Comparison of ENCODE assay signal across 9 mouse cellular contexts in genomic region chr5:107866127-107867126, GRCm38 (mm10). TPM values are rescaled to one million over a fixed set of nuclear protein-coding genes. Genes with fewer than 3 reads are reported as not detected.
DNase-seq lines count a peak whose midpoint lies in the region; ATAC-seq and TF ChIP-seq lines count a peak whose summit lies in the region.
"Had no signal": no experiment of that assay in that cellular context is flagged by ENCODE, and none has a peak within 500 bp of the region (broad histone marks: within the 10 kb centered on the region; RNA-seq: fewer than 3 reads in every experiment).

No protein-coding gene starts in this region.

- no peak overlapping the region for H3K9ac ChIP-seq in kidney, embryonic 16.5 days (replicated peaks; ENCODE audit: low read length)
- no peak overlapping the region for H3K9ac ChIP-seq in heart, embryonic 12.5 days
- H3K9ac ChIP-seq: embryonic facial prominence, embryonic 15.5 days had no signal

- H3K27me3 ChIP-seq in kidney, embryonic 16.5 days (ENCODE audit: insufficient read depth, low read length) = no peaks in the 10 kb centered on the region
- H3K27me3 ChIP-seq in heart, embryonic 12.5 days (replicated peaks) = no peaks in the 10 kb centered on the region
- H3K27me3 ChIP-seq: embryonic facial prominence, embryonic 15.5 days had no signal

- no peak for TF ChIP-seq CTCF in bone marrow macrophage, adult 2 months (IDR thresholded peaks at IDR 0.05; ENCODE audit: low read depth, low read length)

- no peak for DNase-seq in kidney, postnatal 10 days
- no peak for DNase-seq in left cerebral cortex, adult 18-20 months (ENCODE audit: low spot score in 2 of 2)
- DNase-seq in embryo, embryonic 10 days (ENCODE audit: low spot score) = no peak

- H3K4me2 ChIP-seq in kidney, embryonic 16.5 days (replicated peaks; ENCODE audit: low read depth, low read length) = peak overlapping the region; percentile 15; the same call in 1 of the 2 replicates
- H3K4me2 ChIP-seq in heart, embryonic 12.5 days = peak overlapping the region; percentile 47
- H3K4me2 ChIP-seq: embryonic facial prominence, embryonic 15.5 days had no signal

- WGBS in kidney, embryonic 16.5 days = 65% methylated on average over 2 of the region's 2 CpGs
- WGBS in heart, embryonic 12.5 days = 11% methylated on average over 2 of the region's 2 CpGs
- 32% methylated on average over 2 of the region's 2 CpGs for WGBS in macrophage (ENCODE audit: missing documents)

- peaks cover 16% of the 10 kb centered on the region for H3K4me1 ChIP-seq in kidney, embryonic 16.5 days (ENCODE audit: insufficient read depth, low read length)
- peaks cover 27% of the 10 kb centered on the region for H3K4me1 ChIP-seq in bone marrow macrophage, adult 2 months (ENCODE audit: control insufficient read depth, insufficient read depth, low read length)
- peaks cover 31% of the 10 kb centered on the region for H3K4me1 ChIP-seq in heart, embryonic 12.5 days (replicated peaks)

- no peak for ATAC-seq in kidney, embryonic 16.5 days (ENCODE audit: low FRiP score, low TSS enrichment)
- ATAC-seq in heart, embryonic 12.5 days (ENCODE audit: insufficient number of reproducible peaks, low FRiP score) = no peak
- ATAC-seq in inflammation-experienced regulatory T-cells, adult 6 months = no peak

- TF ChIP-seq POLR2A in bone marrow macrophage, adult 2 months (IDR thresholded peaks at IDR 0.05; ENCODE audit: borderline replicate concordance, low read depth, low read length) = no peak

- H3K27ac ChIP-seq in kidney, embryonic 16.5 days (ENCODE audit: low read length) = peak overlapping the region; percentile 40; the same call in 1 of the 2 replicates
- H3K27ac ChIP-seq in bone marrow macrophage, adult 2 months (ENCODE audit: insufficient read depth, low read depth, low read length) = peak overlapping the region; percentile 45
- H3K27ac ChIP-seq in heart, embryonic 12.5 days (ENCODE audit: poor library complexity, severe bottlenecking) = peak overlapping the region; percentile 56
- peak overlapping the region; percentile 1; the same call in 1 of the 2 replicates for H3K27ac ChIP-seq in macrophage
- H3K27ac ChIP-seq: embryonic facial prominence, embryonic 15.5 days had no signal

- H3K4me3 ChIP-seq in kidney, embryonic 16.5 days (ENCODE audit: low read length) = peak overlapping the region; percentile 2; the same call in 1 of the 2 replicates
- no peak overlapping the region for H3K4me3 ChIP-seq in bone marrow macrophage, adult 2 months (ENCODE audit: insufficient read depth, low read length)
- H3K4me3 ChIP-seq in heart, embryonic 12.5 days = 0 out of 2 replicates have a peak overlapping the region, but pooled peaks have one; percentile 4
- no peak overlapping the region for H3K4me3 ChIP-seq in macrophage (ENCODE audit: inconsistent target)
- H3K4me3 ChIP-seq: embryonic facial prominence, embryonic 15.5 days had no signal

- H3K36me3 ChIP-seq in kidney, embryonic 16.5 days (ENCODE audit: insufficient read depth, low read length) = no peaks in the 10 kb centered on the region
- no peaks in the 10 kb centered on the region; the same call in 1 of the 2 replicates for H3K36me3 ChIP-seq in heart, embryonic 12.5 days
- H3K36me3 ChIP-seq in macrophage (ENCODE audit: inconsistent target) = no peaks in the 10 kb centered on the region
- H3K36me3 ChIP-seq: embryonic facial prominence, embryonic 15.5 days had no signal

- H3K9me3 ChIP-seq in kidney, embryonic 16.5 days (ENCODE audit: low read length) = no peaks in the 10 kb centered on the region
- no peaks in the 10 kb centered on the region for H3K9me3 ChIP-seq in heart, embryonic 12.5 days (replicated peaks)
- H3K9me3 ChIP-seq: embryonic facial prominence, embryonic 15.5 days had no signal

- peaks cover 63% of the 10 kb centered on the region for H3K79me2 ChIP-seq in macrophage (ENCODE audit: inconsistent target)

RNA-seq across cellular contexts. Expression of gene Evi5, which starts 8.5 kb away (rescaled TPM):
- 76.5 and 79.9 TPM in 2 replicates for polyA plus RNA-seq in kidney, embryonic 16.5 days (2015; fragmentation: Nextera tagmentation; extraction: Ambion mirVana)
- 30.7 and 34.6 TPM in 2 replicates for polyA plus RNA-seq in bone marrow macrophage, adult 2 months (2012; ENCODE audit: insufficient read depth, insufficient read length, missing spikeins)
- 55.3 and 57.5 TPM in 2 replicates for polyA plus RNA-seq in heart, embryonic 12.5 days (2016; fragmentation: Nextera tagmentation; extraction: Ambion mirVana)
- total RNA-seq in macrophage (2018; cell fraction: chromatin; rRNA removed) = 100 to 1,000 TPM in 16 of 26 experiments, 10 to 100 TPM in 10; 47.5 to 159 (median 113) TPM
- total RNA-seq in macrophage (2018; cell fraction: cytosol; rRNA removed) = 10 to 100 TPM; 20.1 to 37.4 (median 29.4) TPM
- total RNA-seq in macrophage (2018; cell fraction: nucleus; rRNA removed) = 100 to 1,000 TPM in 1 of 26 experiments, 10 to 100 TPM in 25; 29.2 to 107 (median 51.8) TPM
- polyA plus RNA-seq in macrophage (2018) = 16.3 to 20.2 TPM (median 19.8 TPM) in 3 replicates
- 10 to 100 TPM; 86.1 to 87.2 TPM for total RNA-seq in left cerebral cortex, adult 18-20 months (2021)
- polyA plus RNA-seq in inflammation-experienced regulatory T-cells, adult 6 months (2017; shearing (Covaris generic)) = 1 to 10 TPM in 2 of 3 experiments, under 1 TPM in 1; 0.57 to 1.3 (median 1.3) TPM

RNA-seq across cellular contexts. Expression of gene Rpl5, which starts 33.9 kb away (rescaled TPM):
- polyA plus RNA-seq in kidney, embryonic 16.5 days (2015; fragmentation: Nextera tagmentation; extraction: Ambion mirVana) = 81.1 and 82.6 TPM in 2 replicates
- polyA plus RNA-seq in bone marrow macrophage, adult 2 months (2012; ENCODE audit: insufficient read depth, insufficient read length, missing spikeins) = 54.3 and 57.8 TPM in 2 replicates
- polyA plus RNA-seq in heart, embryonic 12.5 days (2016; fragmentation: Nextera tagmentation; extraction: Ambion mirVana) = 52.3 and 52.7 TPM in 2 replicates
- 100 to 1,000 TPM in 22 of 26 experiments, 10 to 100 TPM in 4; 61.3 to 252 (median 196) TPM for total RNA-seq in macrophage (2018; cell fraction: chromatin; rRNA removed)
- total RNA-seq in macrophage (2018; cell fraction: cytosol; rRNA removed) = 100 to 1,000 TPM in 6 of 26 experiments, 10 to 100 TPM in 20; 40.6 to 144 (median 77.4) TPM
- 100 to 1,000 TPM in 20 of 26 experiments, 10 to 100 TPM in 6; 55.5 to 262 (median 129) TPM for total RNA-seq in macrophage (2018; cell fraction: nucleus; rRNA removed)
- polyA plus RNA-seq in macrophage (2018) = 176 to 189 TPM (median 181 TPM) in 3 replicates
- total RNA-seq in left cerebral cortex, adult 18-20 months (2021) = 10 to 100 TPM; 48.6 to 54.7 TPM
- 100 to 1,000 TPM in 1 of 3 experiments, 10 to 100 TPM in 2; 47.1 to 105 (median 92.6) TPM for polyA plus RNA-seq in inflammation-experienced regulatory T-cells, adult 6 months (2017; shearing (Covaris generic))

RNA-seq across cellular contexts. Expression of gene Ube2d2b, which starts 36.5 kb away (rescaled TPM):
- 0.15 and 0.33 TPM in 2 replicates for polyA plus RNA-seq in kidney, embryonic 16.5 days (2015; fragmentation: Nextera tagmentation; extraction: Ambion mirVana)
- not detected in 2 replicates for polyA plus RNA-seq in bone marrow macrophage, adult 2 months (2012; ENCODE audit: insufficient read depth, insufficient read length, missing spikeins)
- polyA plus RNA-seq in heart, embryonic 12.5 days (2016; fragmentation: Nextera tagmentation; extraction: Ambion mirVana) = 0.33 and 0.40 TPM in 2 replicates
- total RNA-seq in macrophage (2018; cell fraction: chromatin; rRNA removed) = not detected
- not detected for total RNA-seq in macrophage (2018; cell fraction: cytosol; rRNA removed)
- total RNA-seq in macrophage (2018; cell fraction: nucleus; rRNA removed) = not detected
- not detected in 3 replicates for polyA plus RNA-seq in macrophage (2018)
- total RNA-seq in left cerebral cortex, adult 18-20 months (2021) = not detected
- polyA plus RNA-seq in inflammation-experienced regulatory T-cells, adult 6 months (2017; shearing (Covaris generic)) = not detected

Comparison
In these comparisons a context has a peak if more than half of its experiments do, and no peak if none do; other contexts are left out.
1. H3K27ac ChIP-seq: peak in every context shown above with its lines; median percentile 56 in heart, embryonic 12.5 days; 45 in bone marrow macrophage, adult 2 months; 40 in kidney, embryonic 16.5 days; 1 in macrophage.
2. H3K4me3 ChIP-seq: peak in kidney, embryonic 16.5 days (single experiment) and heart, embryonic 12.5 days (single experiment); none in bone marrow macrophage, adult 2 months (single experiment) and macrophage (single experiment).